Mouse (Mus musculus) cerebellum, adult 2 months (tissue): ENCODE data around the gene Serac1.

ENCODE experiments used
- CTCF ChIP-seq: fragments of 200-500 bp; IDR thresholded peaks from 2 replicates; pipeline ENCODE4 v1.5.1; 2011; ENCODE audit warnings: low read depth, mild to moderate bottlenecking, control low read depth, low read length, moderate library complexity, borderline replicate concordance; ENCODE audit not compliant: insufficient read depth
- POLR2A ChIP-seq: fragments of 200-500 bp; IDR thresholded peaks from 2 replicates; pipeline ENCODE4 v1.6.1; 2011; ENCODE audit warnings: low read length, control low read depth, borderline replicate concordance; ENCODE audit not compliant: insufficient read depth

DNA sequence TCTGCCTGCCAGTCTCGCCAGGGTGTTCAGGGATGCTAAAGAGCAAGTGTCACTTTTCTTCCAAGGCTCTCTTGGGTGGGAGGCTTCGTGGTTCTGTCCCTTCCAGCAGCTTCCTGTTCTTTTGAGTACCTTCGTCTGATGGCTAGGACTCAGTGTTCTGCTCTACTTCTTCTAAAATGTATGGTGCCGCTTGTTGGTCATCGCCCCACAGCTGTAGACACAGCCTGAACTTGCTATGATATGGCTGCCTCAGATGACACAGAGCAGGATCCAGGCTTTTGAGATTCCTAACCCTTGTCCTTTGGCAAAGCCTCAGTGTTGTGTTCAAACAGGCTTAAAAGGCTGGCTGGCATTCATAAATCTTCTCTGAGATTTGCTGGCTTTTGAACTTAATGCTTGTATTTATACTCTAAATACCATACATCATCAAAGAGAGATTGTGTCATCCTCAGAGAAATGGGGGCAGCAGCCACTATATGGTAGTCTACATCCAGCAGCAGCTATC is 80.5 kb downstream of the Serac1 start:
- no peak for TF ChIP-seq POLR2A
- TF ChIP-seq CTCF: no peak
